Mouse (Mus musculus): ENCODE results near the gene Cox7a2l.

- TF ChIP-seq CTCF (IDR thresholded peaks at IDR 0.05; ENCODE audit: low read depth, low read length) (no peak), POLR2A (IDR thresholded peaks at IDR 0.05; ENCODE audit: extremely low read depth, insufficient read depth, low read length) (no peak)
These were observed 35.6 kb downstream of the Cox7a2l start for GRCm38 (mm10) chr17:83481551-83481950.
